Mouse (Mus musculus) gastrocnemius, postnatal 4 days (tissue): Measurements from ENCODE around the gene 1700001C19Rik. TPM values are rescaled to one million over a fixed set of nuclear protein-coding genes. Genes with fewer than 3 reads are reported as not detected.

Source experiments
- DNase-seq, 2 experiments: peaks; one replicate each; pipeline ENCODE4 v3.0.0; 2021 to 2022; ENCODE audit warnings: low spot score in 2 of 2, mixed read lengths in 2 of 2
- total RNA-seq, 2 experiments: library from RNA; stranded (reverse); gene quantifications; 2 replicates each; pipeline ENCODE4 v1.2.3; 2021

The 1700001C19Rik gene
- total RNA-seq, 2 experiments from 2014 or later, result not detected

- DNase-seq, result no peak
These were observed 55.3 kb downstream of the 1700001C19Rik start for GRCm38 (mm10) chr17:47381917-47382316.

DNA sequence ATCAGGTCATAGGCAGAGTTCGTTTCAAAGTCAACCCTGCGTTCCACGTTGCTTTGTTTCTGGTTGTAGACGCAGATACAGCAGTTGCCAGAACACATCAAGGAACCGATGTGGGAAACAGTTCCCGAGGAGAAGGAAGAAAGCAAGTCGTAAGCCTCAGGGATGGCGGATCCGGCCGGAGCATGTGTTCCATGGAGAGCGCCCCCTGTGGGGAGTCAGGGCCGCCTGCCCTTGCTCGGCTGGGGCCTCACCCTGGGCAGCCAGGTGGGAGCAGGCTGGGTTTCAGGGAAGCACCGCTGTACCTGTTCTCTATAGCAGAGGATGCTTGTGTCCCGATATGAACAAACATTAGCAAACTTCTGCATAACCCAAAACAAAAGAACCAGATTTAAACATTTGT is 59.0 kb downstream of the 1700001C19Rik start:
- no peak for DNase-seq

- DNase-seq, result no peak
These were observed 60.3 kb downstream of the 1700001C19Rik start for GRCm38 (mm10) chr17:47376779-47377280.

GRCm38 (mm10) chr17:47373991-47374390 is 63.2 kb downstream of the 1700001C19Rik start:
- DNase-seq, result no peak

DNA sequence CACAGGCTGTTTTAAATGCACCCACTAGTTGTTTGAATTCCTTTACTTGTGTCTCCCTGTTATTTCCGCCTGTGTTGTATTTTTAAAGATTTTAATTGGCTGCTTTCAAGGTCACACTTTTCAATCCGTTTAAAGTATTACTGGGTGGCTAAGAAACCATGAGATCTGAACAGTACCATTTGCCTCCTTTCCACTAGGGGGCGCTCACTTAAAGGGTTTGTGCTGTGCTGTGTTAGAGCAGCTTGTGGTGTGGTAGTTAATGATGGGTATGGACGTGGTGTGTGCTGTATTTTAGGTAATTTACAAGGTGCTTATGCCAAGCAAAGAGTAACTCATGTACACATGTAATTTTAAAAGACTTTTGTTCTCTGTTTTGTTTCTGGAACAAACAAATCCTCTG is 65.7 kb downstream of the 1700001C19Rik start:
- peak in 1 of 2 experiments; percentile 50 for DNase-seq

- peak in 1 of 2 experiments; percentile 17 for DNase-seq
These were observed 68.1 kb downstream of the 1700001C19Rik start for GRCm38 (mm10) chr17:47369087-47369443.

- peak; percentile 66 to 85 for DNase-seq
These were observed 68.6 kb downstream of the 1700001C19Rik start, which contains the start of gene Mrps10 for GRCm38 (mm10) chr17:47368401-47369086. Mrps10 (plus strand) TSS chr17:47368887.

Other genes starting within 250 kb of the 1700001C19Rik start
- gene Mrps10, start 68.5 kb downstream of the 1700001C19Rik start, total RNA-seq, result 10 to 100 TPM; 36.0 to 40.5 TPM
- under 1 TPM; 0.61 to 0.73 TPM for gene Guca1b, start 52.0 kb downstream of the 1700001C19Rik start, total RNA-seq
- gene Guca1a, start 36.8 kb downstream of the 1700001C19Rik start, total RNA-seq, result 1 to 10 TPM in 1 of 2 experiments, under 1 TPM in 1; 0.96 to 1.5 TPM
- gene AI661453, start 761 bp downstream of the 1700001C19Rik start, total RNA-seq, result 1 to 10 TPM in 1 of 2 experiments, under 1 TPM in 1; 0.76 to 1.0 TPM
- gene Taf8, start 64.9 kb upstream of the 1700001C19Rik start, total RNA-seq, result 10 to 100 TPM; 11.9 to 12.5 TPM
- gene Ccnd3, start 67.7 kb upstream of the 1700001C19Rik start, total RNA-seq, result 100 to 1,000 TPM; 270 to 304 TPM
- gene Bysl, start 174.1 kb upstream of the 1700001C19Rik start, total RNA-seq, result 10 to 100 TPM; 15.3 to 15.7 TPM
- 10 to 100 TPM; 21.7 to 26.1 TPM for gene Med20, start 174.2 kb upstream of the 1700001C19Rik start, total RNA-seq
- 1 to 10 TPM; 2.6 to 4.0 TPM for gene Gm20517, start 174.2 kb upstream of the 1700001C19Rik start, total RNA-seq
- 1 to 10 TPM; 8.1 to 9.5 TPM for gene Usp49, start 193.3 kb upstream of the 1700001C19Rik start, total RNA-seq